Mouse (Mus musculus) C2C12 (cell line): ENCODE results near the gene Batf3.

Experiments
- CEBPB ChIP-seq: IDR thresholded peaks from one replicate; pipeline ENCODE4 v1.6.1; 2011; ENCODE audit warnings: low read depth, mild to moderate bottlenecking, control low read depth, moderate library complexity
- CTCF ChIP-seq: IDR thresholded peaks from one replicate; pipeline ENCODE4 v1.5.1; 2011; ENCODE audit not compliant: control insufficient read depth, insufficient read depth, insufficient read length
- MAX ChIP-seq: IDR thresholded peaks from one replicate; pipeline ENCODE4 v1.6.1; 2011; ENCODE audit warnings: mild to moderate bottlenecking, control low read depth
- MYOD1 ChIP-seq: IDR thresholded peaks from one replicate; pipeline ENCODE4 v1.6.1; 2011; ENCODE audit warnings: low read depth; ENCODE audit not compliant: control insufficient read depth, insufficient read length
- MYOG ChIP-seq: IDR thresholded peaks from one replicate; pipeline ENCODE4 v1.6.1; 2011; ENCODE audit not compliant: control insufficient read depth, insufficient read length; ENCODE audit errors: extremely low read depth
- USF1 ChIP-seq: IDR thresholded peaks from one replicate; pipeline ENCODE4 v1.6.1; 2011; ENCODE audit warnings: low read depth, mild to moderate bottlenecking, control low read depth, moderate library complexity

- TF ChIP-seq CTCF (peak; percentile 3), USF1 (no peak), CEBPB (no peak), MYOD1 (no peak), MAX (no peak), MYOG (no peak)
These were observed 12.6 kb upstream of the Batf3 start for GRCm38 (mm10) chr1:191084951-191085559.
